Mouse (Mus musculus) inflammation-experienced regulatory T-cells, adult 16 weeks (primary cell): Measurements from ENCODE around the gene Defb15. TPM values are rescaled to one million over a fixed set of nuclear protein-coding genes. Genes with fewer than 3 reads are reported as not detected.

Experiments
- polyA plus RNA-seq: library from polyadenylated mRNA; unstranded; fragments of 100-300 nt; shearing (Covaris generic); gene quantifications from one replicate; pipeline ENCODE4 v1.2.1, GENCODE M21; 2017

Defb15 gene
- polyA plus RNA-seq: not detected

GRCm38 (mm10) chr8:21932610-21933009 is at the start of gene Defb15:
TSS of gene Defb15 (minus strand) at chr8:21932710.

GRCm38 (mm10) chr8:21969475-21969874 is 37.0 kb upstream of the Defb15 start, which contains the start of gene Ccdc70:
TSS of gene Ccdc70 (plus strand) at chr8:21969775.

GRCm38 (mm10) chr8:21958414-21958813 is 25.9 kb upstream of the Defb15 start, which contains the start of gene Fam90a1a:
TSS of gene Fam90a1a (plus strand) at chr8:21958714.

GRCm38 (mm10) chr8:21946462-21946861 is 14.0 kb upstream of the Defb15 start, which contains the start of gene Defb13:
TSS of gene Defb13 (plus strand) at chr8:21946762.

GRCm38 (mm10) chr8:21938052-21938451 is 5.5 kb upstream of the Defb15 start, which contains the start of gene Defb35:
TSS of gene Defb35 (plus strand) at chr8:21938352.

GRCm38 (mm10) chr8:21906290-21906689 is 26.2 kb downstream of the Defb15 start, which contains the start of gene Defb11:
TSS of gene Defb11 (minus strand) at chr8:21906412.

GRCm38 (mm10) chr8:21885321-21885720 is 47.2 kb downstream of the Defb15 start, which contains the start of gene Defb9:
TSS of gene Defb9 (minus strand) at chr8:21885421.

Other genes starting within 250 kb of the Defb15 start
- not detected for gene AY761184, start 229.1 kb downstream of the Defb15 start, polyA plus RNA-seq
- not detected for gene Defa24, start 198.2 kb downstream of the Defb15 start, polyA plus RNA-seq
- not detected for gene Defb50, start 109.2 kb downstream of the Defb15 start, polyA plus RNA-seq
- not detected for gene Defb2, start 92.8 kb downstream of the Defb15 start, polyA plus RNA-seq
- gene Defb10, start 73.8 kb downstream of the Defb15 start, polyA plus RNA-seq: not detected
- gene Defb9, start 47.3 kb downstream of the Defb15 start, polyA plus RNA-seq: not detected
- gene Defb11, start 26.3 kb downstream of the Defb15 start, polyA plus RNA-seq: not detected
- gene Defb35, start 5.6 kb upstream of the Defb15 start, polyA plus RNA-seq: not detected
- gene Defb13, start 14.1 kb upstream of the Defb15 start, polyA plus RNA-seq: not detected
- not detected for gene Fam90a1a, start 26.0 kb upstream of the Defb15 start, polyA plus RNA-seq
- not detected for gene Ccdc70, start 37.1 kb upstream of the Defb15 start, polyA plus RNA-seq
- 0.16 TPM for gene Atp7b, start 127.6 kb upstream of the Defb15 start, polyA plus RNA-seq
- 12.4 TPM for gene Alg11, start 128.0 kb upstream of the Defb15 start, polyA plus RNA-seq
- gene Nek5, start 192.3 kb upstream of the Defb15 start, polyA plus RNA-seq: not detected
- 6.5 TPM for gene Nek3, start 233.7 kb upstream of the Defb15 start, polyA plus RNA-seq